Mouse (Mus musculus): ENCODE results near the gene Eml3.
"Not testable (repeated sequence)": the region's sequence is repeated elsewhere in the genome, so short reads cannot be mapped to it uniquely, and the experiment has no call there.

Gene Eml3

GRCm38 (mm10) chr19:8929224-8930088 is at the start of gene Eml3, which contains the start of gene Rom1:
Eml3 (plus strand) TSS chr19:8929552.
Rom1 (minus strand) TSS chr19:8929356.
- peak; percentile 88 for DNase-seq (ENCODE audit: low read depth, low spot score)

- peak; percentile 71 for DNase-seq (ENCODE audit: low read depth, low spot score)
Measured at GRCm38 (mm10) chr19:8880311-8881033, 48.9 kb upstream of the Eml3 start, which contains the start of gene Uqcc3. Uqcc3 (minus strand) TSS chr19:8880923.

GRCm38 (mm10) chr19:8881034-8881392 is 48.3 kb upstream of the Eml3 start:
- no peak for DNase-seq (ENCODE audit: low read depth, low spot score)

- DNase-seq (ENCODE audit: low read depth, low spot score): no peak
Measured at GRCm38 (mm10) chr19:8883616-8884015, 45.7 kb upstream of the Eml3 start, which contains the start of the genes Lbhd1 and Gm49403. Lbhd1 (plus strand) TSS chr19:8883732. Gm49403 (plus strand) TSS chr19:8883930.

- no peak for DNase-seq (ENCODE audit: low read depth, low spot score)
Measured at GRCm38 (mm10) chr19:8886916-8887584, 42.3 kb upstream of the Eml3 start.

GRCm38 (mm10) chr19:8887585-8888463 is 41.5 kb upstream of the Eml3 start:
- DNase-seq (ENCODE audit: low read depth, low spot score): no peak

GRCm38 (mm10) chr19:8888511-8889385 is 40.6 kb upstream of the Eml3 start, which contains the start of the genes 1810009A15Rik and Gm49416:
1810009A15Rik (plus strand) TSS chr19:8888853.
Gm49416 (plus strand) TSS chr19:8888926.
- DNase-seq (ENCODE audit: low read depth, low spot score): peak; percentile 94

- DNase-seq (ENCODE audit: low read depth, low spot score): peak; percentile 70
Measured at GRCm38 (mm10) chr19:8892829-8893766, 36.3 kb upstream of the Eml3 start, which contains the start of gene Ints5. Ints5 (plus strand) TSS chr19:8893005.

- no peak for DNase-seq (ENCODE audit: low read depth, low spot score)
Measured at GRCm38 (mm10) chr19:8895397-8895960, 33.9 kb upstream of the Eml3 start.

- DNase-seq (ENCODE audit: low read depth, low spot score): not testable (repeated sequence)
Measured at GRCm38 (mm10) chr19:8896231-8896630, 33.1 kb upstream of the Eml3 start.

- DNase-seq (ENCODE audit: low read depth, low spot score): not testable (repeated sequence)
Measured at GRCm38 (mm10) chr19:8897211-8897864, 32.0 kb upstream of the Eml3 start.

- peak; percentile 92 for DNase-seq (ENCODE audit: low read depth, low spot score)
Measured at GRCm38 (mm10) chr19:8897865-8898495, 31.4 kb upstream of the Eml3 start, which contains the start of gene Ganab. Ganab (plus strand) TSS chr19:8898071.

GRCm38 (mm10) chr19:8898576-8898975 is 30.8 kb upstream of the Eml3 start:
- no peak for DNase-seq (ENCODE audit: low read depth, low spot score)

GRCm38 (mm10) chr19:8899079-8899478 is 30.3 kb upstream of the Eml3 start:
- no peak for DNase-seq (ENCODE audit: low read depth, low spot score)

- DNase-seq (ENCODE audit: low read depth, low spot score): no peak
Measured at GRCm38 (mm10) chr19:8903412-8903811, 25.9 kb upstream of the Eml3 start.

- DNase-seq (ENCODE audit: low read depth, low spot score): no peak
Measured at GRCm38 (mm10) chr19:8908531-8908930, 20.8 kb upstream of the Eml3 start.

GRCm38 (mm10) chr19:8911810-8912209 is 17.5 kb upstream of the Eml3 start:
- DNase-seq (ENCODE audit: low read depth, low spot score): no peak
